Mouse (Mus musculus) gastrocnemius, postnatal 10 days (tissue): ENCODE data around the gene Ift122. TPM values are rescaled to one million over a fixed set of nuclear protein-coding genes. Genes with fewer than 3 reads are reported as not detected.

Experiments
- DNase-seq: peaks from one replicate; pipeline ENCODE4 v3.0.0; 2021; ENCODE audit warnings: mixed read lengths
- total RNA-seq, 2 experiments: library from RNA; stranded (reverse); gene quantifications; 2 replicates each; pipeline ENCODE4 v1.2.3; 2021

Gene Ift122
- total RNA-seq, 2 experiments from 2014 or later = 19.3 to 21.9 TPM

GRCm38 (mm10) chr6:115959151-115959691 lies 106.0 kb downstream of the Ift122 start:
- DNase-seq = peak; percentile 86

DNA sequence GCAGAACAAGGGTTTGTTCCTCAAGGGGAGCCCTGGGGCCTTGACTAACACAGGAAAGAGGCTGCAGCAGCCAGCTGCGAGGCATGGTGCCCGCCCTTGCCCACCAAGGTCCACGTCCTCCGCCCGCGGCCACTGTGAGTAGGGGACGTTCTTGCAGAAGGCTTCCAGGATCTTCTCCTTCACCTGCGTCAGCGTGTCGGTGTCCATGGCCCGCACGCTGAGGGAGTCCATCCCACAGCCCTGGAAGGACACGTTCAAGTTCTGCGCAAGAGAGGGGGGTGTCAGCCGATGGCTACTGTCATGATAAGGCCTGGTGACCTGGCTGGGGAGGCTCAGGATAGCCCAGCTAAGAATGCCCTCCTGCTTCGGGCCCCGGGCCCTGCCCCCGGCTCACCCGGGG lies 107.1 kb downstream of the Ift122 start:
- no peak for DNase-seq

DNA sequence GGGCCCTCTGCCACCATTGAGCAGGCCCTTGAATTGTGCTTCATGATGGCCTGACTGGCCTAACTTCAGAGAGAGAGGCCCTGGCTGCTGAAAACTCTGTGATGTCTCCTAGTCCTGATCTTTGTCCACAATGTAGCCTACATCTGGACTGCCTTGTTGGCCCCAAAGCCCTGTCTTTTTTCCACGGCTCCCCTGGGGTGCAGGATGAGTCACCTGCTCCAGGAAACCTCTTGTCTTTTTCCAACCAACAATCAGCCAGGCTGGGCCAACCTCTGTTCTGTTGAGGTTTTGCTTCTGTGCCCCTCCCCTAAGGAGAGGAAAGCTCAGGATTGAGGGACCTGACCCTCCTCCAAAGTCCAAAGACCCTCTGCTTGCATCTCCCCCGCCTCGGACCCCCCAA lies 108.5 kb downstream of the Ift122 start:
- DNase-seq = no peak

- no peak for DNase-seq
These were observed 109.3 kb downstream of the Ift122 start for GRCm38 (mm10) chr6:115962439-115963085.

GRCm38 (mm10) chr6:115963656-115964055 lies 110.4 kb downstream of the Ift122 start:
- no peak for DNase-seq

DNA sequence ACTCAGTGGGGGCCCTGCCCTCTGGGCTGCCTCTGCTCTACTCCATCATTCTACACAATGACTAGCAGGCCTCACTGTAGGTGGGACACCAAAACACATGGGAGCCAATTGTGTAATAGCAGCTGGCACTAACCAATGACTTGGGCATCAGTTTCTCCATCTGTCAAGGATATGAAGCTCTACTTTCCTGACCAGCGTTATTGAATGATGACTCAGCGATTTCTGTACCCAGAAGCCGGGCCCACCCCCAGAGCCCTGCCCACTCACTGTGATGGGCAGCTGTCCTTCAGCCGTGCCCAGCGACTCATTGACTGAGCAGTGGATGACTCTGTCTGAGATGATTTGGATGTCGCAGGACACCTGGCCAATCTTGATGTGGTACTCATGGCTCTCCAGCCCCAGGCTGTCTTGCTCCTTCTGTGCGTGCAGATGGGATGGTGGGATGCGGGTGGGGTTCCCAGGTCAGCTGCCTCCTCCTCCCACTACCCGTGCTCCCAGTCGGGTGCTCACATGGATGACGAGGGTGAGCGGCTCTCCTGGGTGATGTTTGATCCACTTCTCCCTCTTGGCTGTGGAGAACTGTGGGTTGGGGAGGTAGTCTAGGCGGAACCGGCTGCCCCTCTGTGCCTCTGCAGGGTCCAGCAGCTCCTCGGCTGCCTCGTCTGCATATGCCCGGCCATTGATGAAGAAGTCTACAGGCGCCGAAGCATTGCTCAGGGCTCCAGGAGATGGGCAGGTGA lies 113.1 kb downstream of the Ift122 start:
- DNase-seq = no peak

DNA sequence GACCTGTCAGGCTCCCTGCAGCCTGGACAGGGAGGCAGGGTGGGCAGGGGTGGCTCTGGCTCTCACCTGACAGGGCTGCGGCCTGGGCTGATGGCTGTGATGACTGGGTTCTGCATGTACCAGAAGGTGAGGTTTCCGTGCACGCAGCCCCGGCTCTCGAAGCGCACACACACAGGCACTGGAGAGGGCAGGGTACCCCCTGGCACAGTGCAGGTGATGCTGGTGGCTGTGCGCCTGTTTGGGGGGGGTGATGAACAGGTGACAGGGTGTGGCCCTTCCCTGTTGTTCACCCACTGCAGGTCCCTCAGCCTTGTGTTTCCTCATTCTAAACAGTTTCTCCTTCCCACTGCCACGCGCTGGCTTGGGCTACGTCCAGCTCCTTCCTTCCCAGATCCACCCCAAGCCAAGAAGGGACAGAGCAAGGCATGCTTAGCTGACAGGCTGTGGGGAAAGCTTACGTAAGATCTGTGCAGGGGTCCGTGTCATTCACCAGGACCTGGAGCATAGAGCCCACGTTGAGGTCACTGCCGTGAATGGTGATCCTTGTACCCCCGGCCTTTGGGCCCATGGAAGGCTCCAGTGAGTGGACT lies 114.1 kb downstream of the Ift122 start:
- no peak for DNase-seq

DNA sequence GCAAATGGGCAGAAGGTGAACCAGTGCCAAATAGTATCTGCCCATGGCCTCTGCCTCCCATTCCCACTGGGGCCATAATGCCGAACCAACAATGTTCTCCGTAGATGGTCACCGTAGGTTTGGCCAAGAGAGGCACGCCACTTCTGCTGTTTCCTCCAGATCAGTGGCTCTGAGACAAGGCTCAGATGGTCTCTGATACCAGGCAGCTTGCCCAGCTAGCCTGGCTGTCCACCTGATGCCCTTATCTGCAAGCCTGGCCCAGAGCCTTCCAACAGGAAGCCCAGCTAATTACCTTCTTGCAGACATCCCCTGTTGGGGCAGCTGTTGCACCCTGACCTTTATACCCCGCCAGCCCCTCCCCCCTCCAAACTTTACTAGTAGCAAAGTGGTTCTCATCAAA lies 114.8 kb downstream of the Ift122 start:
- DNase-seq = no peak

- no peak for DNase-seq
These were observed 115.4 kb downstream of the Ift122 start for GRCm38 (mm10) chr6:115968700-115969099.

DNA sequence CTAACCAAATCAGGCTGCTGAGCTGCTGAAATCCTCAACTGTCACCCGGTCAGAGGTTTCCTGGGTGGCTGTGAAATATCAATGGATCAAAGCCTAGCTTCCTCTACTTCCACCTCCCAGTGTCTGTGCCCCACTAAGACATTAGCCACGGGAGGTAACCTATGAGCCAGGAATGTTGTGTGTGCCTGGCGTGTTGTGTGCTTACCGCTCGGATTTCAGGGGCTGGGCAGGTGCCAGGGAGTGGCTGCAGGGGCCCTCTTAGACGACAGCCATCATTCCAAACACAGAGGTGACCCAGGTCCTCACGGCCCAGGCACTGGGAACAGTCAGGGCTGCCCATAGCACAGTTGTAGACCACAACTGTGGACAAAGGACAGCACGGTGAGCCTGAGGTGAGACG lies 115.8 kb downstream of the Ift122 start:
- no peak for DNase-seq

GRCm38 (mm10) chr6:115969952-115970351 lies 116.7 kb downstream of the Ift122 start:
- no peak for DNase-seq

- DNase-seq = no peak
These were observed 118.2 kb downstream of the Ift122 start for GRCm38 (mm10) chr6:115971273-115972060.

GRCm38 (mm10) chr6:115972083-115972764 lies 119.0 kb downstream of the Ift122 start:
- no peak for DNase-seq

DNA sequence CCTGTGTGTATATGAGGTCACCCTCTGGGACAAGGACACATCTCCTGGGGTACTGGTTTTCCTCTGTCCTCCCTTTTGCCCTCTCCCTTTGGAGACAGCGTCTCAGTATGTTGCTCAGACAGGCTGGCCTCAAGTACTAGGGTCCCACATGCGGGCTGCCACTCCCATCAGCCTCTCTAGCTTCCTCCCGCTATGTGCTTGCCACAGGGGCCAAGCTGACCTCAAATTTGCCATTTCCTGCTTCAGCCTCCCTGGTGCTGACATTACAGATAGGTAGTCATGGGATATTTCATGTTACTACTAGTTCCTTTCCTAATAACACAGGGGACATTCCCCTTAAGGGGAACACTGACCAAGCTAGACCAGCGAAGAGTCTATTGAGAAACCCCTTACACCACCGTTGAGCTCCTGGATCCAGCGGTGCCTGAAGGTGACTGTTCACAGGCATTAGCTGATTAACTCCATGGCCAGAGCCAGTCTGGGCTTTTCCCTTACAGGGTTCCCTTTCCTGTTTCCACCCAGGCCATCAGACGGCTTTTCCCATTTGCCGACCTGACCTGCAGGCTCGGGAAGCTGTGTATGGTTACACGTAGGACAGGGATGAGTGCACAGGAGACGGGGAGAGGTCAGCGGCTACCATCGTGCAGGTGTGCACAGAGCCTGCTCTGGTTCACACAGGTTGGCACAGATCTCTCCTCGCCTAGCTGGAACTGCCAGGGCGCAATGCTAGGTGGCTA lies 120.0 kb downstream of the Ift122 start:
- DNase-seq = no peak

DNA sequence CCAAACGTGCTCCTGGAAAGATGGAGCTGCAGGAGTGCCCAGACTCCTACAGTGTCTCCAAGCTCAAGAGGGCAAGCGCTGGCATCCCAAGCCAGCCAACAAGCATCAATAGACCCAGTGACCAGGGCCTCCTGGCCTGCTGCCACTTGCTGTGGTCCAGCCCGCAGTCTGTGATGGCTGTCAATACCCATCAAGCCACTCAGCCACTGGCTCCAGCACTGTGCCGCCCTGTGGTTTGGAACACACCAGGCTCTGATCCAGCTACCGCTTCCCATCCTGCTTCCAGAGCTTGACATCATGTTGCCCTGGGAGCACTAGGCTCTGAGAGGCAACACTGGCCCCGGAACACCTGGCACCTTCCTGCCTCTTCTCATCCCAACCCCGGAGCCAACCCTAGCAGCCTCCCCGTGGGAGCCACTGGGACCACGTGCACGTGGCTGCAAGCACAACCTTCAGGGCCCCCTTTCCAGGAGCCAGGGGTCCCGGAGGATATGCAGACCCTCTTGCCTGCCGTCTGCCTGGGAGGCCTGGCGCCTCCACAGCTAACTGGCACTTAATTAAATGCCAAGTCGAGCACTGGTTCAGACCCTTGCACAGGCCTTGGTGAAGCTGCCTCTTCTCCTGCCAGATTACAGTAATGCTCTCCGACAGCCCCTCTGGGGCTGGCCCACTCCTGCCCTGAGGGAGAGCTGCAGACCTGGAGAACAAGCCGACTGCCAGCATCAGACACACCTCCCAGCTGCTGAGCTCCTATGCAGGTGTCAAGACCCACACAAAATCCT lies 120.8 kb downstream of the Ift122 start:
- no peak for DNase-seq

DNA sequence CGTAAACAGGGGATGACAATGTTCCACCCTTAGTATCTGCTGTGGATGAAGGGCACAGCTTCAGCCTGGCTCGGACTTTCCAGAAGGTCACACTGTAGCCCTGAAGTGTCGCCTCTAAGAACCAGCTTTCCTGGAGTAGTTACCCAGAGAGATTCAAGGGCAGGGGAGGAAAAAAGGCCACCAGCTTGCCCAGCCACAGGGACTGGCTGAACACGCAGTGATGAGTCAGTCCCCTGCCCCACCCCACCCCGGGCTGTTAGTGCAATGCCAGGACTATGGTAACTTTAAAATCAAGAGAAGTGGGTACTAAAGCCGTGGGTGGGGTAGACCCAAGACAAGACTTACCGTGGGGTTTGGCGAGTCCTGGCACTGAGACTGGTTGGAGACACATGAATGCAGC lies 122.3 kb downstream of the Ift122 start:
- no peak for DNase-seq
